Mouse (Mus musculus) embryo, embryonic 10.5 days (tissue): ENCODE measurements around the gene Sostdc1.

ENCODE experiments used
- DNase-seq: peaks from one replicate; pipeline ENCODE4 v3.0.0-alpha.2; 2015; ENCODE audit warnings: low spot score

Sostdc1 gene

GRCm38 (mm10) chr12:36313916-36314315, at the start of gene Sostdc1:
Sostdc1 (plus strand) TSS chr12:36314139.
- peak; percentile 61 for DNase-seq

GRCm38 (mm10) chr12:36267670-36268246, 46.2 kb upstream of the Sostdc1 start:
- DNase-seq: no peak

- no peak for DNase-seq
Measured at GRCm38 (mm10) chr12:36274823-36275222, 39.1 kb upstream of the Sostdc1 start.

GRCm38 (mm10) chr12:36289634-36290033, 24.3 kb upstream of the Sostdc1 start:
- DNase-seq: no peak

GRCm38 (mm10) chr12:36290465-36290864, 23.5 kb upstream of the Sostdc1 start:
- DNase-seq: no peak

GRCm38 (mm10) chr12:36291346-36291745, 22.6 kb upstream of the Sostdc1 start:
- no peak for DNase-seq

- DNase-seq: no peak
Measured at GRCm38 (mm10) chr12:36302326-36302725, 11.6 kb upstream of the Sostdc1 start.

GRCm38 (mm10) chr12:36302905-36303642, 10.9 kb upstream of the Sostdc1 start:
- no peak for DNase-seq

- DNase-seq: no peak
Measured at GRCm38 (mm10) chr12:36308737-36309420, 5.1 kb upstream of the Sostdc1 start.

- no peak for DNase-seq
Measured at GRCm38 (mm10) chr12:36313015-36313414, 924 bp upstream of the Sostdc1 start.

GRCm38 (mm10) chr12:36314446-36314845, 507 bp downstream of the Sostdc1 start:
- DNase-seq: no peak

- peak; percentile 30 for DNase-seq
Measured at GRCm38 (mm10) chr12:36315527-36315926, 1.6 kb downstream of the Sostdc1 start.

GRCm38 (mm10) chr12:36316056-36316455, 2.1 kb downstream of the Sostdc1 start:
- no peak for DNase-seq

- peak; percentile 77 for DNase-seq
Measured at GRCm38 (mm10) chr12:36317036-36317819, 3.3 kb downstream of the Sostdc1 start.

GRCm38 (mm10) chr12:36317820-36318135, 3.8 kb downstream of the Sostdc1 start:
- peak; percentile 35 for DNase-seq

GRCm38 (mm10) chr12:36326101-36326521, 12.2 kb downstream of the Sostdc1 start:
- no peak for DNase-seq

- DNase-seq: no peak
Measured at GRCm38 (mm10) chr12:36332676-36333075, 18.7 kb downstream of the Sostdc1 start.

GRCm38 (mm10) chr12:36333837-36334281, 19.9 kb downstream of the Sostdc1 start:
- DNase-seq: no peak

- peak; percentile 10 for DNase-seq
Measured at GRCm38 (mm10) chr12:36344131-36344530, 30.2 kb downstream of the Sostdc1 start.

- DNase-seq: no peak
Measured at GRCm38 (mm10) chr12:36360064-36360463, 46.1 kb downstream of the Sostdc1 start.

GRCm38 (mm10) chr12:36360693-36361092, 46.8 kb downstream of the Sostdc1 start:
- DNase-seq: no peak

GRCm38 (mm10) chr12:36364013-36364412, 50.1 kb downstream of the Sostdc1 start:
- no peak for DNase-seq
